Mouse (Mus musculus) frontal cortex, postnatal 14 days (tissue): Measurements from ENCODE around the gene Lrrc58.

ENCODE experiments used
- DNase-seq, 2 experiments: peaks; one replicate each; pipeline ENCODE4 v3.0.0; 2022; ENCODE audit warnings: low spot score in 2 of 2

The Lrrc58 gene

GRCm38 (mm10) chr16:37920842-37921409 lies 52.7 kb downstream of the Lrrc58 start:
- DNase-seq, result no peak

- DNase-seq, result no peak
These were observed 57.9 kb downstream of the Lrrc58 start for GRCm38 (mm10) chr16:37926087-37926486.

GRCm38 (mm10) chr16:37927117-37927516 lies 58.9 kb downstream of the Lrrc58 start:
- DNase-seq, result no peak

GRCm38 (mm10) chr16:37929006-37929405 lies 60.8 kb downstream of the Lrrc58 start:
- DNase-seq, result no peak

GRCm38 (mm10) chr16:37929626-37930025 lies 61.4 kb downstream of the Lrrc58 start:
- DNase-seq, result no peak

GRCm38 (mm10) chr16:37934932-37935331 lies 66.7 kb downstream of the Lrrc58 start:
- no peak for DNase-seq

- DNase-seq, result no peak
These were observed 69.1 kb downstream of the Lrrc58 start for GRCm38 (mm10) chr16:37937276-37937675.
